11 mouse cellular contexts compared by ENCODE assay signal in the genomic region with DNA sequence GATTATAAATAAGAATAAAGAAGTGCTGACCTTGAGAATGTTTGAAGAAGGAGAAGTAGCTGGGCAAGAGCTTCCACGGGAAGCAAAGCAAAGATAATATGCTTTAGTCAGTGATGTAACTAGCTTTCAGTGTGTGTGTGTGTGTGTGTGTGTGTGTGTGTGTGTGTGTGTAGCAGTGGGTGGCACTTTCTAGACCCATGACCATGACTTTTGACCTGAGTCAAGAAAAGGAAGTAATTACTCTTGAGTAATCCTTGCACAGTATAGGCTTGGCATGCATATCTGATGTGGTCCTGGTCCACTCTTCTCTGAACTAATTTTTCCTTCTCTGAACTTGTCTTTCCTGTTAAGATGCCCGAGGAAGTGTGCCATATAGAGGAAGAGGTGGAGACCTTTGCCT. TPM values are rescaled to one million over a fixed set of nuclear protein-coding genes. Genes with fewer than 3 reads are reported as not detected.
DNase-seq lines count a peak whose midpoint lies in the region; ATAC-seq and TF ChIP-seq lines count a peak whose summit lies in the region.
"Had no signal": no experiment of that assay in that cellular context is flagged by ENCODE, and none has a peak within 500 bp of the region (broad histone marks: within the 10 kb centered on the region; RNA-seq: fewer than 3 reads in every experiment).

No protein-coding gene starts in this region.

- no peak overlapping the region for H3K9ac ChIP-seq in CH12.LX (ENCODE audit: insufficient read depth, low read depth)
- H3K9ac ChIP-seq in liver, embryonic 13.5 days = no peak overlapping the region

- TF ChIP-seq CTCF in CH12.LX (conservative IDR thresholded peaks at IDR 0.05 in 1 of 2, IDR thresholded peaks at IDR 0.05 in 1 of 2; ENCODE audit: low read depth in 2 of 2, low read length in 2 of 2) = no peak

- no peak for TF ChIP-seq RAD21 in CH12.LX (IDR thresholded peaks at IDR 0.05; ENCODE audit: low read depth, low read length)

- H3K27ac ChIP-seq in CH12.LX (ENCODE audit: insufficient read depth, low read depth) = no peak overlapping the region
- no peak overlapping the region for H3K27ac ChIP-seq in liver, embryonic 13.5 days
- H3K27ac ChIP-seq: hindbrain, postnatal 0 days had no signal

- ATAC-seq in liver, embryonic 13.5 days (ENCODE audit: low read depth) = peak; percentile 65
- ATAC-seq in megakaryocyte progenitor cell, adult 5-6 weeks (replicated peaks; ENCODE audit: poor library complexity) = peak; percentile 99
- ATAC-seq: hindbrain, postnatal 0 days had no signal

- no peaks in the 10 kb centered on the region for H3K9me3 ChIP-seq in CH12.LX (replicated peaks; ENCODE audit: low read length)
- no peaks in the 10 kb centered on the region for H3K9me3 ChIP-seq in liver, embryonic 13.5 days (replicated peaks)

- no peak overlapping the region for H3K4me3 ChIP-seq in CH12.LX (replicated peaks in 1 of 3; ENCODE audit: low read depth in 2 of 3, low read length in 2 of 3, poor library complexity in 1 of 3)
- H3K4me3 ChIP-seq in liver, embryonic 13.5 days (replicated peaks) = no peak overlapping the region

- no peaks in the 10 kb centered on the region for H3K36me3 ChIP-seq in CH12.LX (replicated peaks in 1 of 2; ENCODE audit: control insufficient read depth in 1 of 2, insufficient read depth in 1 of 2, low read length in 1 of 2)
- H3K36me3 ChIP-seq in liver, embryonic 13.5 days = no peaks in the 10 kb centered on the region

- H3K27me3 ChIP-seq in CH12.LX (replicated peaks) = no peaks in the 10 kb centered on the region
- no peaks in the 10 kb centered on the region for H3K27me3 ChIP-seq in liver, embryonic 13.5 days

- DNase-seq in heart, adult 9 months (ENCODE audit: low spot score in 2 of 2) = peak; percentile 24 to 34
- no peak for DNase-seq in heart, postnatal 4 days
- DNase-seq in CH12.LX (ENCODE audit: extremely low read depth) = no peak
- DNase-seq in liver, embryonic 13.5 days = peak; percentile 1
- no peak for DNase-seq in left cerebral cortex, adult 8-10 months (ENCODE audit: low spot score in 2 of 2)
- DNase-seq in adrenal gland, postnatal 36 days = no peak
- DNase-seq in layer of hippocampus, adult 9-11 months = no peak
- DNase-seq: adrenal gland, adult 8-10 months; thymus, postnatal 4 days had no signal

- TF ChIP-seq EP300 in CH12.LX (IDR thresholded peaks at IDR 0.05; ENCODE audit: low read length) = peak; percentile 31; the same call in 1 of the 2 replicates

- dilution Hi-C loops in CH12.LX (cut with MboI; ENCODE audit: extremely low pct_ligation_motif_present, extremely low pct_unique_long_range_greater_than_20kb, low sequenced_read_pairs) = no loop called here

- TF ChIP-seq POLR2A in CH12.LX (IDR thresholded peaks at IDR 0.05; ENCODE audit: low read depth, low read length) = no peak

- peaks cover 0 to 12% of the 10 kb centered on the region in 2 experiments; a peak in 2 of 4 replicates for H3K4me1 ChIP-seq in CH12.LX (ENCODE audit: control insufficient read depth in 1 of 2, insufficient read depth in 2 of 2)
- no peaks in the 10 kb centered on the region for H3K4me1 ChIP-seq in liver, embryonic 13.5 days (replicated peaks)

- H3K79me2 ChIP-seq in CH12.LX (replicated peaks; ENCODE audit: control insufficient read depth, extremely low read depth, insufficient read depth, poor library complexity, severe bottlenecking) = no peaks in the 10 kb centered on the region

- no peak overlapping the region for H3K4me2 ChIP-seq in CH12.LX (ENCODE audit: insufficient read depth, low read depth, poor library complexity, severe bottlenecking)
- H3K4me2 ChIP-seq in liver, embryonic 13.5 days = no peak overlapping the region

- 21% methylated on average over 2 of the region's 2 CpGs for WGBS in liver, embryonic 13.5 days (ENCODE audit: insufficient replicate concordance)

- in situ Hi-C loops in CH12.LX (cut with MboI; ENCODE audit: low pct_ligation_motif_present, low pct_unique_long_range_greater_than_20kb, low sequenced_read_pairs) = no loop called here

TF ChIP-seq in CH12.LX, 34 proteins besides CTCF, POLR2A, EP300 and RAD21:
- TF ChIP-seq ZC3H11A (IDR thresholded peaks at IDR 0.05; ENCODE audit: low read depth, low read length) (no peak), IRF4 (IDR thresholded peaks at IDR 0.05; ENCODE audit: low read depth, low read length) (0 out of 2 replicates have a peak, but pooled peaks have one; percentile 20)

RNA-seq across cellular contexts. Expression of a gene that starts 5.3 kb away (rescaled TPM):
- under 1 TPM; 0.36 to 0.62 TPM for total RNA-seq in heart, postnatal 4 days (2021)
- 13.1 and 13.3 TPM in 2 replicates for total RNA-seq in CH12.LX (2012; rRNA removed)
- 27.3 and 31.7 TPM in 2 replicates for total RNA-seq in CH12.LX (2014; rRNA removed)
- 32.0 and 36.2 TPM in 2 replicates for polyA plus RNA-seq in CH12.LX (2012; ENCODE audit: insufficient read length, low read depth)
- polyA plus RNA-seq in liver, embryonic 13.5 days (2015; fragmentation: Nextera tagmentation; extraction: Ambion mirVana) = 2.2 and 2.4 TPM in 2 replicates
- total RNA-seq in megakaryocyte progenitor cell, adult 5-6 weeks (2015) = 1.7 and 2.6 TPM in 2 replicates
- 1.2 and 1.4 TPM in 2 replicates for total RNA-seq in megakaryocyte progenitor cell, adult 5-6 weeks (2017)
- total RNA-seq in left cerebral cortex, adult 8-10 months (2022) = 1 to 10 TPM in 3 of 4 experiments, under 1 TPM in 1; 0.93 to 2.7 (median 1.3) TPM
- under 1 TPM; 0.30 to 0.56 TPM for total RNA-seq in adrenal gland, postnatal 36 days (2021)

Comparison
In these comparisons a context has a peak if more than half of its experiments do, and no peak if none do; other contexts are left out.
1. DNase-seq: peak in heart, adult 9 months (2 of 2) and liver, embryonic 13.5 days (single experiment); none in heart, postnatal 4 days (single experiment), CH12.LX (single experiment), left cerebral cortex, adult 8-10 months (0 of 2), adrenal gland, postnatal 36 days (0 of 2) and layer of hippocampus, adult 9-11 months (single experiment).